Mouse (Mus musculus) heart, postnatal 4 days (tissue): Measurements from ENCODE around the gene Ostm1. TPM values are rescaled to one million over a fixed set of nuclear protein-coding genes. Genes with fewer than 3 reads are reported as not detected.

Experiments
- DNase-seq: peaks from one replicate; pipeline ENCODE4 v3.0.0; 2021
- total RNA-seq, 2 experiments: library from RNA; stranded (reverse); gene quantifications; 2 replicates each; pipeline ENCODE4 v1.2.3; 2021

Ostm1 gene
- total RNA-seq, 2 experiments from 2014 or later = 18.2 to 19.9 TPM

DNA sequence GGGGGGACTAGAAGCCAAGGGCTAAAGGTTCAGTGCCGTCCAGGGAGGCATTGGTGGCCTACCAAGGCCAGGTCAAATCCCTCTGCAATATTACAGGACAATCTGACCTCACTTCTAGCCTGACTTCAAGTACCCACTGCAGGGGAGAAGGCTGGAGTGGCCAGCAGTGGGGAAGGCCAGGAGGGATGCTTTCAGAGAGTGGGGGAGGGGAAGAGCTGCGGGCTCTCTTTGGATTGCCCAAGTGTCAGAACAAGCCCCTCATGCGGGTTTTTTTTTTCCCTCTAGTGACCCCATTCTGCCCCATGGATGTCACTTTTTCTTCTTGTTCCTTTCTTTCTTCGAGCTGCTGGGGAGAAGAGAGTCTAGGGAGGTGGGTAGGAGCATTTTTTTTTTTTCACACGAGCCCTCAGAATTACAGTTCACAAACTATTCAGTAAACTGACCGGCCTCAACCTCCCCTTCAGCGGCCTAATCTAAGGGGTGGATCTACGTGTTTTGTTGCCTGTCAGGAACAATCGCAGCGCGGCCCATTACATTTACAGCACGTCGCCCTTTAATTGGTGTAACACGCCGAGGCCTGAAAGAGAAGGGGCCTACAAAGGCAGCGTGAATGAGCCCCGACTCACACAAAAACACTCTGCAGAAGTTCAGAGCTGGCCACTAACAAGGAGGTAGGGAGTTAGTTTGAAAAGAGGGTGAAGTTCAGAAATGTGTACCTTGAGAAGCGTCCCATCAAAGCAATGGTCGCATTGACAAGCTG is 47.2 kb downstream of the Ostm1 start:
- no peak for DNase-seq

DNA sequence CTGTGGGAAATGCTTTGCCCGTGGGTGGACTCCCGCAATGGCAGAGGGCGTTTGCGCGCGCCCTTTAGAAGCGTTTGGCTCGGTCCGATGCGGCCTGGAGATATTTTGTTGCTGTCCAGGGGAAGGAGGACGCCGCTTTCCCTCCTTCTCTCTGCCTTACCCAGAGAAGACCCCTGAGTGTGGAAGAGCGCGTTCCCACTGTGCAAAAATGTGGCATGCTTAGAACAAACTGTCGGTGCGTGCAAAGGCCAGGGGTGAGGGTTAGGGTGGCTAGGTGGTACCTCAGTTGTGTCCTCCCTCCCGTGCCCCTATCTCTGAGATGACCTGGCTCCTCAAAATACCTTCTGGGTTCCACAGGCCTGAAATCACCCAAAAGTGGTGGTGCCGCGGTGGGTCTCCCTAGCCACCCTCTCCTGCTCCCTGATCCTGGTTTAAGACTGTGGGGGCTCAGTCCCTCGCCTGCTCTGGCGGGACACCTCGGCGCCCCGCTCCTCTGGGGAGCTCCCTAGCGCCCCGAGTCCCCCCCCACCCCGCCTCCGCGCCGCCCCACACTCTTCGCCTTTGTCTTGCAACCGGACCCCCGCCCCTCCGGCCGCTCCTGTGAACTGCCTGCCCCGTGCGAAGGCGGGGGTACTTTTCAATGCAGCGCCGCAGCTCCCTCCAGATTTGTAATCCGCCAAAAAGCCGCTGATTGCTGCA is 48.3 kb downstream of the Ostm1 start:
- peak; percentile 6 for DNase-seq

DNA sequence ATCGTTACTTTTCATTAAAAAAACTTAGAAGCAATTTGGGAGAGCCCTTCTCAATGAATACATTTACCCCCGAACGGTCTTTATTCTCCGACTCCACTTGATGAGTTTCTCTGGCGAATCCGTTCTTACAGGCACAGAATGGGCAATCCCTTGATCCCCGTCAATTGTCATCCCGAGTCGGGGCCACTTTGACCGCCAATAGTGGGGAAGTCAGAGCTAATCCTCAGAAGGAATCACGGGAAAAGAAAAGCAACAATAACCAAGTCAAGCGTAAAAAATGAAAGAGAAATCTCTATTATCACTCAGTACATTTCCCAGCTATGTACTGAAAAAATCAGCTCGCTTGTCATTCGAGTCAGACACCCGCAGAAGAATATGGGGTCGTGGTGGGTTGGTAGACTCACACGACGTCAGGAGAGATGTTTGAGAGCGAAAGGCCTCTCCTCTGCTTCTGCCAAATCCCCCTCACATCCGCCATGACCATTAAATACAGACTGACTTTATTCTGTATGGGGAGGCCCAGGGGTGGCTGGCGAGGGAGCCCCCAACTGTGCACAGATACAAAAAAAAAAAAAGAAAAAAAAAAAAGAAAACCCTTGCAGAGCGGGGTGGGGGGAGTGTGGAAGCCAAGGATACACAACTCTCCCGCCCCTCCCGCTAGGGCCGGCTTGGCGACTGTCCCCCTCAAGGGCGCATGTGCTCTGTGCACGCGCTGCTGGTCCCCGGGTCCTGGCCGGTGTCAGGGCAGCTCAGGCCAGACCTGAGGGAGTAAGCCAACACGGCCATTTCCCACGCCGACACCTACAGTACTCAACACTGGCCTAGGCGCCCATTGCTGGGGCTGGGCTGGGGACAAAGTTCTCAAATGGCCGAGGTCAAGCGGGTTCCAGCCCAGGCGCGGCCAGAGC is 49.1 kb downstream of the Ostm1 start:
- no peak for DNase-seq

DNA sequence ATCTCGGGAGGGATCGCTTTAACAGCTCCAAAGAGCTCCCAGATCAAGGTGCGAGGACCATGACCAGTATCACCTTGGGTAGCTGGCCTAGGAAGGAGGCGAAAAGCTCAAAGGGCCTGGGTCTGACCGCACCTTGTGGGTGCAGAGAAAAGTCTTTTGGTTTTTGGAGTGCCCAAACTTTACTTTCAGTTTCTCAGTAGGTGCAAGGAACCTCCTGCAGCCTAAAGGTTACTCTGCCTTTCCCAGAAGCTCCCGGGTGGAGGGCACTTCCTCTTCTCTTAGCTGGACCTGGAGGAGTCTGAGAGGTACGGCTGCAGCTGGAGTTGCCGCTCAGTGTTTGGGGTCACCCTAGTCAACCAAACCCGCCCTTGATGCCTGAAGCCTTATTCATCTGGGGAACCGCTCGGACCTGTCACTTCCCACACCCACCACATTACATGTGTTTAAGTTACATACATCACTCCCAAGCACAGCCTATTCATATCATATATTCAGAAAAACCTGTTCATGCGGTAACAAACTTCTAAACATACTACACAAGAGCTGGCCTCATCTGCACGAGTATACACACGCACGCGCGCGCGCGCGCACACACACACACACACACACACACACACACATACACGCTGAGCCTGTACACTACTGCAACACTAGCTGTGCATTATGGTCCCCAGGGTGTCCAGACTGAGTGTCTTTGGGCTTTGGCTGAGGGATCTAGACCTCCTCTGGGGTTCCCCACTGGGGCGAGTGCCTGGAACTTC is 49.9 kb downstream of the Ostm1 start:
- DNase-seq = peak; percentile 6

DNA sequence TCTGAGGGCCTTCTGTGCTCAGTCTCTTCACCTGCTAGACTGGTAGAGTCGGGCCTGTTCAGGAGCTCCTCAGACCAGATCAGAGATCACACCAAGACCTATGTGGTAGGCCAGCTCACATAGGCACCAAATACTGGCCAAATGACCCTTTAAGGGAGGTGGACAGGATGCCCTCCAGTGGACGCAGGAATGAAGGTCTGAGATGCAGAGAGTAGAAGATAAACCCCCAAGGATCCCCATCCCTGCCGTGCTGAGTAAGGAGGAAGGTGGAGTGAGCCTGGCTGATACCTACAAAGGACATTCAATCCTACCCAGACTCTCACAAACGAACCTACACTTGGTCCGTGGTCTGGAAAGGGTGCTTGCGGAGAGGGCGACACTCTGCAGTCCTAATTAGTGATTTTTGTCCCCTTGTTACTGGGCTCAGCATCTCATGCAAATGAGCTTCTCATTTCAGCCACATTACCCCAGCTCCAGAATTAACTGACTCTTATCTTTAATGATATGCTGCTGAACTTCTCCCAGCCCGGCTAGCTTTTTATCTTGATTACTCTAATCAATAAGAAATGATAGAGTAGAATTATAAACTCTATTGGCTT is 50.6 kb downstream of the Ostm1 start:
- no peak for DNase-seq

DNA sequence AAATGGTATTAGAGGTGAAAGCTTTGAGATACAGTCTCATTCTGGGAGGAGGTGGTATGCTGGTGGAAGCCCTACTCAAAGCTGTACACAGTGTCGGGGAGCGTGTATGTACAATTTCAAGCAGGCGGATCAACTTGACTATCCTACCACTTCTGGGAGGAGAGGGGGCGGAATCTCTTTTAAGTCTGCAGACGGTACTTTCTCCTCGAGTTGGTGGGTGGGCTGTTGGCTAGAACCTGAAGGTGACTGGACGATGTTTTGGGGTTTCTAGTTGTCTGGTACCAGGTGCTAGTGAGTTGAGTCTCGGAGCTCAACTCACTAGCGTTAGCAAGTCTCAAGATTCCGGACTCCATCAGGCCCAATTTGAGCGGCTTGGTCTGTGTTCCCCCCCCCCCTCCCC is 51.4 kb downstream of the Ostm1 start:
- DNase-seq = no peak

DNA sequence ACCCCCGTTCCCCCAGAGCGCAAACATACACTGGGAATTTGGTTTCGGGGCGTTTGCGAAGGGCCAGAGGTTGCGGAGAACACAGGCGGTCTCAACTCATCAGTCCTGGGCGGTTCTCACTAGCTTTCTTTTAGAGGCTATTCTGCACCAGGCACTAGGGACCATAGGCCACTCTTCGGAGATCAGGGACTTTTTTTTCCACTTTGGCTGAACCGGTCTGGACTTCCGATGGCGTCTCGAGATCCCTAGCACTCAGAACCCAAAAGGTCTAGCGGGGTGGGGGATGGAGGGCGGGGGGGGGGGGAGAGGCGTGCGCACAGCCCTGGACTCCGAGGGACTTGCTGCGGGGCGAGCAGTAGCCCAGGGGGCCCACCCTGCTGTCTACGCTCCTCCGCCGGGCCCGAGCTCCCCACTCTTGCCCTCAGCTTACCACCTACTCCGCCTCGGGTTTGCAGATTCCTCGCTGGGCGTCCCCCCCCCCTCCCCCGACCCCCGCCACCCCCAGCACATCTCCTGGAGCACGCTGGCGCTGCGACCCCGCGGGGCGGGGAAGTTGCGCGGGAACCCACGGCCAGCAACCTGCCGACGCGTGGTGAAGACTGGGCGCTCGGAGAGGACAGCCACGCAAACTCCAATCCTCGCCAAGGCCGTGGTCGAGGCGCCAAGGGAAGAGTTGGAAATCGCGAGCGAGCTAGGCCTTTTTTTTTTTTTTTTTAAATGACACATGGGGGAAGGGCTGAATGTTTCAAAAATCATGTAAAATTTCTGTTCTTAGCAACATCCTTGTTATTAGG is 52.1 kb downstream of the Ostm1 start:
- peak; percentile 12 for DNase-seq

DNA sequence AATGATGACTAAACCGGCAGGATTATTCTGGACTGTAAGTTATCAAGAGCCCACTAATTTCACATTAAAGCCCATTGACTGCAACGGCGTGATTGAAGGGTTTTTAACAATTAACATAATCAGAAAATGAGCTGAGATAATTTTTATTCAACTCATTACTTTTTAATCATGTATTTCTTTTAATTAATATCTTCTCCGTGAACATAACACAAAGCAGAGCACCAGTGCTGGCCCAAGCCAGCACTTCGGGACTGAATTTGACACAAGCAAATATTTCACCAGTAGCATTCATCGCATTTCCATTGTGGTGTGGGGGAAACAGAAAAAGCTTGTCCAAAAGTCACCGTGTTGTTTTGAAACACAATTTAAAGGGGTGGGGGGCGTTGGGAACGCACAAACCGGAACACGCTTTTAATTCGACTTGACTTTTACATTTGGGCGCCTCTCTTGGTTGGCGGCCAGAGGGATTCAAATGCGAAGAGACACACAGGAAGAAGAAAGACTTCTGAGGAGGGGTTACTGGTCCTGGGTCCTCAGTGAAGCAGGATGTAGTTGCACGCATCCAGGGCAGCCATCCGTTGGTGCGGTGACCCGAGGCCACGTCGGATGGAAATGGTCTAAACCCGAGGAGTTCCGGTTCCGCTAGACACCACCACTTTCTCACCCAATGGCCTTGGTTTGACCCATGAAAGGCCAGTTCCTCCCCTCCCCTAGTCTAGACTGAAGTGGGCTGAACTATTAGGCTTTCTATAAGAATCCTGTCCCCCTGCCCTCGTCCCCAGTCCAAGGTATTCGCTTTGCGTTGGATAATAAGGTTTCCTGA is 52.9 kb downstream of the Ostm1 start:
- DNase-seq = peak; percentile 9

DNA sequence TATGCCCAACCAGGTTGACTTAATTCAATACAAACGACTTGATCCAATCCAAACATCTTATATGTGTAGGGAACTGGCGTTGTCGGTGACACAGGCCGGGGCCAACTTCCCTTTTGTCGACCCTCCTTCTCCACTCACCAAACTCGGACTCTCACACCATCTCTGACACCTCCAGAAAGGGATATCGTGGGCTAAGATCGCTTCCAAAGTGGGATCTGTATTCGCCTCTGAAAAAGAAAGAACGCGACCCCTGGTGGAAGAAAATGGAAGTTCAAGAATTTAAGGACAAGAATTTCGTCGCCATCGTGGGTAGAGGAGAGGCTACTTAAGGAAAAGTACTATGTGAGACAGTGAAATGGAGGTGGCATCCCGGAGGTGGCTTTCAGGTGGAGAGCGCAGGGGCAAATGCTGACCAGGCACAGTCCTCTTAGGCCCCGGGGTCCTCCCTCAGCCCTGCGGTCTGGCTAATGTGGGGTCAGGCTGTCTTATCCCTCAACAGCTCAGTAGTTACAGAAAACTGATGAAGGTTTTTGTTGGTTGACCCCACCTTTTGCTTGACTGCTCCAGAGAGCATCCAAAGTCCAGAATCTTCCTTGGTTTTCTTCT is 53.7 kb downstream of the Ostm1 start:
- peak; percentile 65 for DNase-seq

DNA sequence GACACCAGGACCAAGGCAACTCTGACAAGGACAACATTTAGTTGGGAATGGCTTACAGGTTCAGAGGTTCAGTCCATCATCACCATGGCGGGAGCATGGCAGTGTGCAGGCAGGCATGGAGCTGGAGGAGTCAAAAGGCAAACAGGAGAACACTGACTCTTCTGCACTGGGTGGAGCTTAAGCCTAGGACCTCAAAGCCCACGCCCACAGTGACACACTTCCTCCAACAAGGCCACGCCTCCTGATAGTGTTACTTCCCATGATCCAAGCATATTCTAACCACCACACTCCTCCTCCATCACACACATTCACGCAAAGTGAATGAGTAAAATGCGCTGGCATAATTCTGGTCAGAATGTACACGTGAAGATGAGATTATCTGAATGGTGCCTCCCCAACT is 56.2 kb downstream of the Ostm1 start:
- no peak for DNase-seq

DNA sequence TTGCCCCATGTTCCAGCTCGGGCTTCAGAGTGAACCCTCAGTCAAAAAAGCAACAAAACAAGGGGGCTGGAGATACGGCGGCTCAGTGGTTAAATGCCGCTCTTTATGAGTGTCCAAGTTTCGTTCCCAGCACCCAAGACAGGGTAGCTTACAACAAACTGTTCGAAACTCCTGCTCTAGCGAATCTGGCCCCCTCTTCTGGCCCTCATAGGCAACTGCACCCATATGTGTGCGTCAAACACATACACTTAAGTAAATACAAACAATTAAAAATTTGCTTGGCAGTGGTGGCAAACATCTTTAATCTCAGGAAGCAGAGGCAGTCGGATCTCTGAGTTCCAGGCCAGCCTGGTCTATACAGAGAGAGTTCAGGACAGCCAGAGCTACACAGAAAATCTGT is 60.0 kb downstream of the Ostm1 start:
- no peak for DNase-seq

DNA sequence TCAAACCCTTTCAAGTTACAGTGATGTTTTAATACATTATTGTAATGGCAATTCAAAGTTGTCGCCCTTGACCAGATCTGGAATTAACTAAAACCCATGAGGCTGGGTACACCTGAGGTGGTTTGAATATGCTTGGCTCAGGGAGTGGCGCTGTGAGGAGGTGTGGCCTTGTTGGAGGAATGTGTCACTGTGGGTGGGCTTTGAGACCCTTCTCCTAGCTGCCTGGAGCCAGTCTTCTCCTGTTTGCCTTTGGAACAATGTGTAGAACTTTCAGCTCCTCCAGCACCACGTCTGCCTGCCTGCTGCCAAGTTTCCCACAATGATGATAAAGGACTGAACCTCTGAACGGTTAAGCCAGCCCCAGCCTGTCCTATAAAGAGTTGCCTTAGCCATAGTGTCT is 62.7 kb downstream of the Ostm1 start:
- no peak for DNase-seq

DNA sequence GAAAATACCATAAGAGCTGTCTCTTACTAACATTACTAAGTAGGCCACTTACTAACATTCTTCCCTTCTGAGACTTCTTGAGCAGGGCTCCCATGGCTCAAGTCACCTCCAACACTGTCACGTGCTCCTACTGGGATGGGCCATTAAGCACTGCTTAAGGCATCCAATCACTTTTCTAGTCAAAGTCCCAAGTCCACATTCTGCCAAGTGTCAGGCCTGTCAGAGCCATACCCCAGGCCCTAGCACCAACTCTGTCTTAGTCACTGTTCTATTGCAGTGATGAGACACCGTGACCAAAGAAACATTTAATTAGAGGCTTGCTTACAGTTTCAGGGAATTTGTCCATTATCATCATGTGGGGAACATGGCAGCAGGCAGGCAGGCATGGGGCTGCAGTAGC is 78.3 kb downstream of the Ostm1 start:
- no peak for DNase-seq

DNA sequence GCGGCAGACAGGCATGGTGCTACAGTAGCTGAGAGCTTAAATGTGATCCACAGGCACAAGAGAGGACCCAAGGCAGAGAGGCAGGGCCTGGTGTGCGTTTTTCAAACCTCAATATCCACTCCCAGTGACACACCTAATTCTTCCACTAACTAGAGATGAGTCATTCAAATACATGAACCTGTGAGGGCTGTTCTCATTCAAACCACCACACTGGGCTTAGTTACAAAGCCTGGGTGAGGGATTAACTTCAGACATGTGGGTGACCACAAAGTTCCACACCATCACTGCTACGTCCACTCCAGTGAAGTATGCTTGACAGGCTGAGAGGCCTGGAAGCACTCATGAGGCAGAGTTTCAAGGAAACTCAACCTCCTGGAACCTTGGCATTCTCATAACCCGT is 86.3 kb downstream of the Ostm1 start:
- no peak for DNase-seq

DNA sequence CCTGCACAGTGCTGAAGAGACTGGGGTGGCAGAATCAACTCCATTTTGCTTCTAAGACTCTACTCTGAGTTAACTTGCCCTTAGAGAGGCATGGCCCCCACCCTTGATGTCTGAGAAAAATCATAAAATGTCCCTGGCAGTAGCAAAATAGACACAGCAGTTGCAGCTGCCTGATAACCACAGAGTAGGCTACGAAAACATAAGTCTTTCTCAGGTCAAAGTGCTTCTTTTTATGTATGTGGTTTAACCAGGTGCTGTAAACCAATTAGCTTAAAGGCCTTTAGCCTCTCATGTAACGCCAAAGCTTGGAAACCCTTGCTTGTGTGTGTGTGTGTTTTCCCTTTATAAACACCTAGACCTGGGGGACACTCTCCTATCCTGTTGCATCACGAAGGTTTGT is 89.2 kb downstream of the Ostm1 start:
- no peak for DNase-seq

DNA sequence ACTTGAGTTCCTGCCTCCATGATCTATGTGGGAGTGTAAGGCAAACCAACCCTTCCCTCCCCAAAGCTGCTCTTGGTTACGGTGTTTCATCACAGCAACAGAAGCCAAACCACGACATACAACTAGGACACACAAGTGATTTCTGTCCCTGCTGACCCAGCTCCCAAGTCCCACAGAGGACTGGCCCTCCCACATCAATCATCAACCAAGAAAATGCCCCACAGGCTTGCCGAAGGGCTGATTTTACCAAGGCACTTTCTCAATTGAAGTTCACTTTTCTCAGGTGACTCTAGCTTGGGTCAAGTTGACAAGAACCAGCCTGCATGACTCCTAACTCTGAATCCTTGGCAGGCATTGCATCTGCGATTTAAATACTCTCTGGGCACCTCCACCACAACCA is 91.9 kb downstream of the Ostm1 start:
- DNase-seq = no peak

DNA sequence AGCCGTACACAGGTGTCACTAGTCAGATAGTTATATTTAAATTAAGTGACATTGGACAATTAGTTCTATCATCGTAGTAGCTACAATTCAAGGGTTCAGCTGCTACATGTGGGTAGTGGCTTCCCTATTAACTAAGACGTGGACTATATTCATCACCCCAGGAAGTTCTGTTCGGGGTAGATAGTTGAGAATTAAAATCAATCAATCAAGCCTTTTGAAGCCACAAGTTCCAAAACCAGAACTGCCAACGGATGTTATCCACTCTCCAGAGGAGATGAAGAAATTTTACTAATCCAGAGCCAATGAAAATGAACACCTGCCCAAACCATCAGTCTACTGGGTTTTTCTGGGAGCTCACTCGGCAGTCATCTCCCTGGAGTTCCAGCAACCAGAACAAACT is 94.7 kb downstream of the Ostm1 start:
- no peak for DNase-seq

DNA sequence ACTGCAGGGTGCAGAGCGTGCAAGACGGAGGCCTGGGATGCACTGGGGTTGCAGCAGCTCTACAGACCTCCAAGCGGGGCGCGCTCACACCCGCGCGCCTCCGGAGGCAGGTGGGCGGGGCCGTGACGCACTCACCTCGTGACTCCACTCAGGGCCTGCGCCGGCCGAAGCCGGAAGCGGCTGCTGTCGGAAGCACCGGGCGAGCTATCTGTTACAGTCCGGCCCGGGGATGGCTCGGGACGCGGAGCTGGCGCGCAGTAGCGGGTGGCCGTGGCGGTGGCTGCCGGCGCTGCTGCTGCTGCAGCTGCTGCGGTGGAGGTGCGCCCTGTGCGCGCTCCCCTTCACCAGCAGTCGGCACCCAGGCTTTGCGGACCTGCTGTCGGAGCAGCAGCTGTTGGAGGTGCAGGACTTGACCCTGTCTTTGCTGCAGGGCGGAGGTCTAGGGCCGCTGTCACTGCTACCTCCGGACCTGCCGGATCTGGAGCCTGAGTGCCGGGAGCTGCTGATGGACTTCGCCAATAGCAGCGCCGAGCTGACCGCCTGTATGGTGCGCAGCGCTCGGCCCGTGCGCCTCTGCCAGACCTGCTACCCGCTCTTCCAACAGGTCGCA is 95.2 kb downstream of the Ostm1 start:
- peak; percentile 91 for DNase-seq

DNA sequence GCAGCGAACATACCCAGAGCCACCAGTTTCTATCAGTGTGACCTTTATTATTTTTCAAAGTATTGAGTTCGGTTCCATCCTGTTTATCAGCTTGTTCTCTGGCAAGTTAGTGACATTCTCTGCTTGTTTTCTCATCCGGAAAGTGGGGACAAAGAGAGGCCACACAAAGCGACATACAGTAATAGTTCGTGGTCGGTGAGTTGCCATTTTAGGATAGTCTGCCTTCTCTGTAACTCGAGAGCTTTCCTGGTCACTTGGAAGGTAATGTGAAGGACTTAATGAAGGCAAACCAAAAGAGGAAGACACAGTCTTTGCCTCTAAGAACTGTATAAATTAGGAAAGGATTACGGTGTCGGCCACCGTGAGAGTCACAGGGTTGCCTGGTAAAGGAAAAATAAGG is 96.0 kb downstream of the Ostm1 start:
- DNase-seq = no peak
